Mouse (Mus musculus): ENCODE data around the gene Fam196b.

Fam196b gene

DNA sequence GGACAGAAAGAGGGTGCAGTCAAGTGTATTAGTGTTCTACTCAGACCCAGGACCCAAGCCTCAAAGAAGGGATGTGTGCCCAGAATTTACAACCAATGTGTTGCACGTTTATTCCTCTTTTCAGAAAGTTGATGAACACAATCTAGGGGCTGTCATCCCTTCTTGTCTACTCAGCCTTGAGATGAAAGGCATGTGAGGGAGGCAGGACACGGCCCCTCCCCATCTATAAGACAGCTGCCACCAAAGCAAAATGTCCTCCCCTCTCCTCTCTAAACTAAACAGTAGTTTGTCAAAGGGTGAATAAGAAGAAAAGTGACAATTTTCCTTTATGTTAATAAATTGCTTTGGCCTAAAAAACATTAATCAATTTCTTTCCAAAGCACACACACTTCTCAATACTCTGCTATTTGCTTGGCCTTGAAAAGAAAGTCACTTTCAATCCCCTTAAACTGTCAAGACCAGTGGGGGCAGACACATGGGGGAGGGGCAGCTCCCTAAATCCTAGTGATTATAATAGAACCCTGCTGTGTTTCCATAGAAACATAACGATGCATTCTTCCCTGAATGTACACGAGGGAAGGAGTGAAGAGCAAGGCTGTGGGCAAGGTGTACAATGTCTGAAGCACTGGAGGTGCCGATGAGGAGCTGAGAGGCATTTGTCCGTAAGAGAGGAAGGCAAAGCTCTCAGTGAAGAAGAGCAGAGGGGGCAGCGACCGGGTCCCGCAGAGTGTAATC, 101.4 kb downstream of the Fam196b start:
- no peak for DNase-seq

DNA sequence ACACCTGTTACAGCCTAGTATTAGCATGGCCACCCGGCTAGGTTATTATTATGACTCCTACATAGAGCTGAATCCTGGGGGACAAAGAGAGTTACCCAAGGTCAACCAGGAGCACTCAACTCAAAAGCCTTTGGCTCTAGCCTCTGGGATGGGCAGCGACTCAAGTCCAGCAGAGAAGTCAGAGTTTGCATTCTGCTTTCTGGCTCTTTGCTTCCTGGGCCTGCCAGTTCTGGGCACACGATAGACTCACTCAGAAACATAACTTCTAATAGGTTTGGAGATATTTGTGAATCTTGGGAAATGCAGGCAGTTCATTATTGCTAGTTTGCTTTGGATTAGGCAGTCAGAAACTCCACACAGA, 102.0 kb downstream of the Fam196b start:
- no peak for DNase-seq

- peak; percentile 78 for DNase-seq
These were observed 106.4 kb downstream of the Fam196b start for GRCm38 (mm10) chr11:34421061-34421460.

DNA sequence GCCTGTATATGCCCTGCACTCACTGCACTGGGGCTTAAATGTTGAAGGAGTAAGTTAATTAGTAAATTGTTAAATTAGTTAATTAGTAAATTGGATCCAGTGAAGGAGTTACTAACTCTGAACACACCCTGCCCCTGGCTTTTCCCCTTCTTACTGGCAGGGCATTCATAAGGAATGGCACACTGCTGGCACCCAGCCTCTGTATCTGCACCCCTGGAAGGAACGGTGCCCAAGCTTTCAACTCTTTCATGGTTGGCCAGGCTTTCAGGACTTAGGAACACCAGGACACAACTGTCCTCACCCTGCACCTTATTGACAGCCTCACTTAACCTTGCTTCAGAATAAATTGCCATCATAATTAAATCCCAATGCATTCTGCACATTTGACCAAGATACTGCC, 109.9 kb downstream of the Fam196b start:
- DNase-seq: no peak

DNA sequence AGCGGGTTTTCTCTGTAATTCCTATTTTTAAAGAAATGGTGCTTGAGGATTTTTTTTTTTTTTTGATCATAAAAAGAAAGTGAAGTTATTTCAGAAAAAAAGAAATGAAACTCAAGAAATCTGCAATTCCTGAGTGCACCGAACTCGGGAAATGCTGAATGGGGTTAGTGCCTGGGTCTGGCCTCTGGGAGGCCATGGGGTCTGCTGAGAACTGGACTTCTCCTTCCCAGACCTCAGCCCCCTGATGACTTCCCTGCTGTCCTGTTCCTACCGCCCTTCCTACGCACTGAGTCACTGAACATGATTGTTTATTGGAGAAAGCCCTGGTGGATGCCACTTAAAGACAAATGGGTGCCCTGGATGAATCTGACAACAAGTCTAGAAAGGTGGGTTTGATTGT, 112.6 kb downstream of the Fam196b start:
- DNase-seq: no peak

GRCm38 (mm10) chr11:34430940-34431339, 116.3 kb downstream of the Fam196b start:
- no peak for DNase-seq

DNA sequence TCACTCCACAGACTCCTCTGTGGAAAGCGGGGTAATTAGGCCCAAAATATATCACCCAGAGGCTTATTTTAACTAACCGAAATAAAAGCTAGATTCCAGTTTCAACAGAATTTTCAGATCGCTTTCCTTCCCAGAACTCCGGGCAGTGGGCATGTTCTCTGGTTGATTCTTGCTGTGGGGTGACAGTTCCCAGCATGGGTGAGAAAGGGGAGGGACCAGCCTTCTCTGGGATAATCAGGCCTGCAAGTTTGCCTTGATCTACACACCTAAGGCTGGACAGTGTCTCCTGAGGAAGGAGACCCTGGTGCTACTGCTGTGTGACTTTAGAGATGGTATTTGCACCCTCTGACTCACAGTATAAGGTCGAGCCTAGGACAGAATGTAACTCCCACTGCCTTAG, 116.7 kb downstream of the Fam196b start:
- no peak for DNase-seq

GRCm38 (mm10) chr11:34431978-34432377, 117.4 kb downstream of the Fam196b start:
- no peak for DNase-seq

DNA sequence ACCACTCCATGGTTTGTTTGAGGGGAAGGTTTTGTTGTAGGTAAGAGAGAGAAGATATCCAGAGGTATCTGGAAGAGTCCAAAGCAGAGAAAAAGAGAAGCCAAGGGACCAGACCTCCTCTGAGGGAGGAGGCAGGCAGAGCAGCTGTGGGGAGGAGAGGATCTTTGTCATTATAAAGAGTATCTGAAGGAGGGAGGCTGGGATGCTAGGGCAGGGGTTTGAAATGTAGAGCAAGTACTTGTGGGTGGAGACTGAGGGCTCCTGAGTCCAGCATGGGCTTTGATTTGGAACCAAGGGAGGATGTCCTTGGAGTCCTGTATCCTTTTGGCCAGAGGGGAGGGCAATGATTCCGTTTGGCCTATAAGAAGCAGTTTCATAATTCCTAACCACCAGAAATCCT, 122.8 kb downstream of the Fam196b start:
- no peak for DNase-seq

- no peak for DNase-seq
These were observed 123.8 kb downstream of the Fam196b start for GRCm38 (mm10) chr11:34438429-34438828.

DNA sequence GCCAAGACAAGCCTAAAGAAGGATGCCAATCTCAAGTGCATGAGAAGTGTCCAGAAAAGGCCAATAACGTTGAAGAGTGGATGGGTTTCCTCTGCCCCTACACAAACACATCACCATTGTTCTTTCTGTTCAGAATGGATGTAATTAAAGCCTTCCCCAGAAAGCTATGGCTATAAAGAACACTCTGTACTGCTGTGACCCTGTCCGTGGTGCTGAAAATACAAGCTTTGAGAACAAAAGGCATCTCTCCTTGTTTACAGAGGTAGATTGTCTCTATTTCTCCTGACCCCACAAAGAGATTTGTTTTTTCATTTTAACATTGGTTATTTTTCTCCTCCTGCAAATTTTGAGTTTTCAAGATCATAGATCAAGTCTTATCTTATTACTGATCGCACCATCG, 133.3 kb downstream of the Fam196b start:
- no peak for DNase-seq

DNA sequence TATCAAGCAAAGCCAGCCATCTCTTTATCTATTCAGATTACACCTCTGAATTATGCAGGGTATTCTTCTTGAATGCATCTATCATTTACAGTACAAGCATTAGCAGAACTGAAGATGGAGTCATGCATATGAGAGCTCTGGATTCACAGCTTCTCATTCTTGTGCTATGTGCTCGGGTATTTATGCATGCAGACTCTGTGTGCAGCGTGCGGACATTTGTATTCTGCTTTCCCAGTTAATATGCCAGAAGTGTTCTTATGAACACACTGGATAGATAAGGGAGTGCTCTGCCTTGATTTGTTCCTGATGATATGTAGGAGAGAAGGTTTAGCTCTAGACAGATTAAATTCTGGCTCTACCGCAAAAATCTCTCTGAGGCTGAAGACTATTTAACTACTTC, 135.3 kb downstream of the Fam196b start:
- no peak for DNase-seq

DNA sequence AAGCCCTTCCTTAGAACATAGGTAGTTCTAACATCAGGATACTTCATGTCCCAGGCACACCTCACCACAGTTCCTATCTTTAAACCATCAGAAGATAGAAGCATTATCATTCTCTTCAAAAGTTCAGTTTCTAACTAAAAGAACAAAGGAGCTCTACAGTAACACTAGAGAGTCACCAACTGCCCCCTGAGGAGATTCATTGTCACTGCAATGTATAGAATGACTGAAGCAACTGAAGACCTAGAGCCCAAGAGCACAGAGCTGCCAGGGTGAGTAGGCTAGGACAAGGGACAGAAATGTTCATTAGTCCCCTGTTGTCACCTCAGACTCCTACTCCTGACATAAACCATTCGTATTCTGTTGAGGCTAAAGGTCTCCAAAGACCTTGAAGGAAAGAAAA, 152.4 kb downstream of the Fam196b start:
- DNase-seq: no peak

GRCm38 (mm10) chr11:34468571-34468970, 153.9 kb downstream of the Fam196b start:
- DNase-seq: no peak

DNA sequence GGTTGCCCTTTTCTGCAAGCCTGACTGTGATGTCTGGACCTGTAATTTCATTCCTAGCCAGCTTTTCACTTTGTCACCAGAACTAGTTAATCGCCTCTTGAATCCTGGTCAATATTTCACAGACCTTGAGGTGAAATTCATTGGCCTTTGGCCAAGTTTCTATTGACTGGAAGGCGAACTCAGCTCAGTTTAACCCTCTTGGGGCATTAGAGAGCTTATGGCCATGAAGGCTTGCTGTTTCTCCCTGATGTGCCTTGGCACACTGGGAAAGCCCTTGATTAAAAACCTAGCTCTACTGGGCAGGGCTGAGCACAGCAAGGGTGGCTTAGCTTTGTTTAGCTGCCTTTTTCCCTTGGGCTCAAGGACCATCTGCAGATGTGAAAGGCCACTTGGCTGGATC, 155.2 kb downstream of the Fam196b start:
- no peak for DNase-seq
